Mouse (Mus musculus) MEL (cell line): ENCODE results near the gene Izumo1. TPM values are rescaled to one million over a fixed set of nuclear protein-coding genes. Genes with fewer than 3 reads are reported as not detected.

Source experiments
- DNase-seq: peaks from one replicate; pipeline ENCODE4 v3.0.0; 2011; ENCODE audit warnings: low read depth, low spot score
- H3K27ac ChIP-seq: 2 replicates; pipeline ENCODE4 v1.5.1; 2012; ENCODE audit warnings: low read depth, mild to moderate bottlenecking, control low read depth, low read length, moderate library complexity; ENCODE audit not compliant: control insufficient read depth
- H3K27me3 ChIP-seq, 2 experiments: fragments of 150-350 bp in 1 of 2; sonication (generic) in 1 of 2; 2 replicates each; pipeline ENCODE4 v1.6.1; 2012; ENCODE audit warnings: low read length in 2 of 2, mild to moderate bottlenecking in 2 of 2, improper control_type of control experiment in 1 of 2, moderate library complexity in 1 of 2; ENCODE audit not compliant: insufficient read depth in 2 of 2, control insufficient read depth in 1 of 2
- H3K36me3 ChIP-seq, 2 experiments: 2 replicates each; pipeline ENCODE4 v1.6.1; 2012 to 2014; ENCODE audit warnings: low read length in 2 of 2, improper control_type of control experiment in 1 of 2, inconsistent platforms in 1 of 2, mild to moderate bottlenecking in 1 of 2; ENCODE audit not compliant: insufficient read depth in 2 of 2, control insufficient read depth in 1 of 2
- H3K4me1 ChIP-seq, 2 experiments: fragments of 150-350 bp in 1 of 2; sonication (generic) in 1 of 2; 2 replicates each; pipeline ENCODE4 v1.6.1; 2012; ENCODE audit warnings: low read length in 2 of 2, improper control_type of control experiment in 1 of 2, mild to moderate bottlenecking in 1 of 2; ENCODE audit not compliant: insufficient read depth in 2 of 2, control insufficient read depth in 1 of 2
- H3K4me3 ChIP-seq, 2 experiments: fragments of 150-350 bp in 1 of 2; sonication (generic) in 1 of 2; 2 replicates each; pipeline ENCODE4 v1.5.1; 2012; ENCODE audit warnings: low read depth in 2 of 2, low read length in 2 of 2, mild to moderate bottlenecking in 2 of 2, moderate library complexity in 2 of 2, control low read depth in 1 of 2, improper control_type of control experiment in 1 of 2; ENCODE audit not compliant: control insufficient read depth in 1 of 2, insufficient read depth in 1 of 2
- H3K79me2 ChIP-seq: 2 replicates; pipeline ENCODE4 v1.6.1; 2012; ENCODE audit warnings: mild to moderate bottlenecking, low read length, moderate library complexity; ENCODE audit not compliant: control insufficient read depth, poor library complexity, insufficient read depth
- H3K9ac ChIP-seq: 2 replicates; pipeline ENCODE4 v1.6.1; 2012; ENCODE audit warnings: low read depth, mild to moderate bottlenecking, control low read depth, low read length, moderate library complexity; ENCODE audit not compliant: control insufficient read depth, poor library complexity, severe bottlenecking
- H3K9me3 ChIP-seq: fragments of 150-350 bp; sonication (generic); replicated peaks from 2 replicates; pipeline ENCODE4 v1.6.1; 2012; ENCODE audit warnings: mild to moderate bottlenecking, low read length, improper control_type of control experiment, moderate library complexity; ENCODE audit not compliant: insufficient read depth
- CHD1 ChIP-seq: IDR thresholded peaks from 2 replicates; pipeline ENCODE4 v1.6.1; 2012; ENCODE audit warnings: low read depth, mild to moderate bottlenecking, inconsistent platforms, low read length, improper control_type of control experiment
- E2F4 ChIP-seq: IDR thresholded peaks from 2 replicates; pipeline ENCODE4 v1.6.1; 2011; ENCODE audit warnings: low read depth, low read length, improper control_type of control experiment, borderline replicate concordance
- EP300 ChIP-seq, 2 experiments: IDR thresholded peaks; 2 replicates each; pipeline ENCODE4 v1.6.1; 2011; ENCODE audit warnings: improper control_type of control experiment in 2 of 2, low read length in 2 of 2, low read depth in 1 of 2, mild to moderate bottlenecking in 1 of 2
- ETS1 ChIP-seq: IDR thresholded peaks from 2 replicates; pipeline ENCODE4 v1.6.1; 2012; ENCODE audit warnings: low read depth, mild to moderate bottlenecking, inconsistent platforms, low read length, improper control_type of control experiment, moderate library complexity
- GATA1 ChIP-seq: IDR thresholded peaks from 2 replicates; pipeline ENCODE4 v1.6.1; 2011; ENCODE audit warnings: low read depth, low read length, improper control_type of control experiment
- HCFC1 ChIP-seq: IDR thresholded peaks from 2 replicates; pipeline ENCODE4 v1.6.1; 2012; ENCODE audit warnings: low read depth, mild to moderate bottlenecking, inconsistent platforms, low read length, improper control_type of control experiment, moderate library complexity
- NRF1 ChIP-seq: IDR thresholded peaks from 2 replicates; pipeline ENCODE4 v1.6.1; 2014; ENCODE audit warnings: low read depth, mild to moderate bottlenecking, inconsistent platforms, low read length, improper control_type of control experiment, moderate library complexity; ENCODE audit not compliant: poor library complexity, insufficient read depth, severe bottlenecking
- RAD21 ChIP-seq: IDR thresholded peaks from 2 replicates; pipeline ENCODE4 v1.6.1; 2011; ENCODE audit warnings: mild to moderate bottlenecking, low read depth, low read length, improper control_type of control experiment
- SIN3A ChIP-seq: IDR thresholded peaks from 2 replicates; pipeline ENCODE4 v1.6.1; 2012; ENCODE audit warnings: low read length, improper control_type of control experiment, inconsistent platforms
- USF1 ChIP-seq: IDR thresholded peaks from 2 replicates; pipeline ENCODE4 v1.6.1; 2014; ENCODE audit warnings: low read depth, mild to moderate bottlenecking, inconsistent platforms, low read length, improper control_type of control experiment, moderate library complexity
- USF2 ChIP-seq, 2 experiments: IDR thresholded peaks; 2 replicates each; pipeline ENCODE4 v1.6.1; 2011 to 2012; ENCODE audit warnings: improper control_type of control experiment in 2 of 2, low read length in 2 of 2, borderline replicate concordance in 1 of 2, inconsistent platforms in 1 of 2, low read depth in 1 of 2, mild to moderate bottlenecking in 1 of 2; ENCODE audit not compliant: insufficient read depth in 1 of 2
- ZMIZ1 ChIP-seq: IDR thresholded peaks from 2 replicates; pipeline ENCODE4 v1.6.1; 2012; ENCODE audit warnings: low read depth, mild to moderate bottlenecking, inconsistent platforms, low read length, improper control_type of control experiment, moderate library complexity
- ZNF384 ChIP-seq: IDR thresholded peaks from 2 replicates; pipeline ENCODE4 v1.6.1; 2012; ENCODE audit warnings: low read depth, mild to moderate bottlenecking, inconsistent platforms, low read length, improper control_type of control experiment
- polyA plus RNA-seq, 2 experiments: library from polyadenylated mRNA; stranded (reverse) in 1 of 2; unstranded in 1 of 2; fragments of >175 nt in 1 of 2; fragments of >200 nt in 1 of 2; gene quantifications; 2 replicates each; pipeline versions ENCODE4 v1.2.1 to v1.2.4; 2012; ENCODE audit warnings: low replicate concordance in 2 of 2, low read depth in 1 of 2; ENCODE audit not compliant: insufficient read length in 2 of 2, insufficient read depth in 1 of 2, missing spikeins in 1 of 2
- total RNA-seq: library from RNA; depleted of rRNA; stranded (reverse); fragments of 300-350 nt; gene quantifications from 2 replicates; pipeline ENCODE4 v1.2.3, GENCODE M21; 2012

Izumo1 gene
- total and polyA plus RNA-seq, 3 experiments: 0.04 TPM; not detected in 2

DNA sequence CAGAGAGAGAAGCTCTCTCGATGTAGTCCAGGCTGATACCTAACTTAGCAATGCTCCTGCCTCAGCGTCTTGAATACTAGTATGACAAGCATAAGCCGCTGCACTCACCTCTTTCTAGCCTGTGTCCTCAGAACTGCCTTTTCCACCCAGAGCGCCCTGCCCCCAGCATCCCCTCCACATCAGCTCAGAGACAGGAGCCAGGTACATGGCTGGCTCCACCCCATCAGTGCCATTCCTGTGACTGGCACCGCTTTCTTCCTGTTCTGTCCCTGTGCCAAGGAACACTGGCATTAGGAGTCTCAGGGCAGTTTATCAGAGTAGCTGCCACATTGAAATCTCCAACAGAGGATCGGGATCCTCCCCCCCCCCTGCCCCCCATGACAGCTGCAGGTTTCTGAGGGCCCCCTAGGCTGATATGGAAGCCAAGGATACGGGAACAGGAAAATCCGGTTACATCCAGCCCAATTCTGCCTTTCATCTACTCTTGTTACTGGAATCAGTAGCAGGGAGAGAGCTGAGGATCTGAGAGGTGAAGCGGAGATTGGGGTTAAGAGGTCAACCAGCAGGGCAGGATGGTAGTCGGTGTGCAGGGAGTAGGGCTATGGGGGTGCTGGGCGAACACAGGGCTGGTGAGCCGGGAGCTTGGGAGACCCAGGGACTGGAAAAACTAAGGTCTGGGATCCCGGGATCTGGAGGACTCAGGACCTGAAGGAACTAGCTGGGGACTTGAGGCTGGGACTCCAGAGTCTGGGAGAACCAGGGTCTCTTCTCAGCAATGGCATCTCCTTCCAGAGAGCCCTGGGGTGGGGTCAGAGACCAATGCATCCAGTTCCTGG lies 43.9 kb downstream of the Izumo1 start:
- TF ChIP-seq USF2 (IDR thresholded peaks at IDR 0.05; ENCODE audit: borderline replicate concordance in 1 of 2, insufficient read depth in 1 of 2, low read depth in 1 of 2, low read length in 2 of 2) (no peak), GATA1 (no peak), ZMIZ1 (no peak)
- Histone ChIP-seq H3K27me3 (peaks cover 0 to 2% of the 10 kb centered on the region in 2 experiments; a peak in 3 of 4 replicates), H3K9ac (no peak overlapping the region), H3K9me3 (no peaks in the 10 kb centered on the region), H3K36me3 (no peaks in the 10 kb centered on the region), H3K79me2 (no peaks in the 10 kb centered on the region), H3K4me3 (no peak overlapping the region), H3K4me1 (no peaks in the 10 kb centered on the region), H3K27ac (no peak overlapping the region)
- no peak for DNase-seq

DNA sequence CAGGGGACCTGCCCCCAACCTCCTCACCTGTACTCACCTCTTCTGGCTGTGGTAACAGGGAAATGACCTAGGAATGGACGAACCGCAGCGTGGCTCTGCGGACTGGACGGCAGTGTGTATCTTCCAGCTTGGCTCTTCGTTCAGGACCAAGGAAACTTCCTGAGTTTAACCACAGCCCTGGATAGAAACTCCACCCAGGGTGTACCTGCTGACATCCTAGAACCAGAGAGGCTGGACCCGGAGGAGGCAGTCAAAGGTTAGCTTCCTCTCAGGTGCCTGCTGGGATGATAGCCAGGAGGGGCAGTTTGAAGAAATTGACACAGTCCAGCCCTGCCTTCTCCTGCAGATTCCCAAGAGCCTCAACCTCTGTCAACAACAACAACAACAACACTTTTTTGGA lies 44.5 kb downstream of the Izumo1 start, which contains the start of gene Fut2:
Gene Fut2 (minus strand): TSS at position 234 of the 400 bp plus-strand sequence.
- Histone ChIP-seq H3K27me3 (peaks cover 0 to 2% of the 10 kb centered on the region in 2 experiments; a peak in 3 of 4 replicates), H3K9ac (no peak within 1 kb of the TSS), H3K36me3 (no peaks in the 10 kb centered on the region), H3K9me3 (no peaks in the 10 kb centered on the region), H3K4me3 (no peak within 1 kb of the TSS), H3K79me2 (no peaks in the 10 kb centered on the region), H3K27ac (no peak within 1 kb of the TSS), H3K4me1 (no peaks in the 10 kb centered on the region)
- no peak for TF ChIP-seq RAD21
- TF ChIP-seq ZNF384: no peak
- no peak for TF ChIP-seq USF1
- TF ChIP-seq ZMIZ1: no peak
- no peak for TF ChIP-seq E2F4
- TF ChIP-seq HCFC1: no peak
- no peak for TF ChIP-seq NRF1
- no peak for TF ChIP-seq SIN3A
- no peak for TF ChIP-seq CHD1
- no peak for TF ChIP-seq ETS1
- TF ChIP-seq EP300 (IDR thresholded peaks at IDR 0.05; ENCODE audit: low read depth in 1 of 2, low read length in 2 of 2): no peak
- DNase-seq: no peak
